ENCODE assay signal across 23 mouse cellular contexts in genomic region chr4:7246828-7247227, GRCm38 (mm10).
A peak's percentile ranks its signal among the peaks of the same experiment; 100 is the strongest.
DNase-seq lines count a peak whose midpoint lies in the region; ATAC-seq lines count a peak whose summit lies in the region.
"Had no signal": no experiment of that assay in that cellular context is flagged by ENCODE, and none has a peak within 500 bp of the region (broad histone marks: within the 10 kb centered on the region; RNA-seq: fewer than 3 reads in every experiment).

No protein-coding gene starts in this region.

- no peaks in the 10 kb centered on the region for H3K4me1 ChIP-seq in midbrain, embryonic 11.5 days (ENCODE audit: control insufficient read depth, insufficient read depth, low read length)
- peaks cover 4% of the 10 kb centered on the region; the same call in 1 of the 2 replicates for H3K4me1 ChIP-seq in midbrain, embryonic 10.5 days
- H3K4me1 ChIP-seq: embryonic facial prominence, embryonic 13.5 days; intestine, embryonic 15.5 days had no signal

- no peaks in the 10 kb centered on the region for H3K9me3 ChIP-seq in midbrain, embryonic 11.5 days (ENCODE audit: control insufficient read depth, low read length)
- no peaks in the 10 kb centered on the region for H3K9me3 ChIP-seq in midbrain, embryonic 10.5 days (replicated peaks)
- H3K9me3 ChIP-seq: embryonic facial prominence, embryonic 10.5 days; embryonic facial prominence, embryonic 13.5 days; forebrain, embryonic 13.5 days; intestine, embryonic 15.5 days had no signal

- H3K27ac ChIP-seq in midbrain, embryonic 11.5 days (ENCODE audit: low read depth, low read length) = no peak overlapping the region
- no peak overlapping the region for H3K27ac ChIP-seq in midbrain, embryonic 10.5 days (replicated peaks)
- H3K27ac ChIP-seq: embryonic facial prominence, embryonic 10.5 days; embryonic facial prominence, embryonic 13.5 days; forebrain, embryonic 13.5 days; hindbrain, embryonic 14.5 days; intestine, embryonic 15.5 days had no signal

- peak; percentile 62 for ATAC-seq in midbrain, embryonic 11.5 days (ENCODE audit: low FRiP score)
- ATAC-seq: CD4-positive, CD25-positive, alpha-beta regulatory T cell, adult 4 months; forebrain, embryonic 13.5 days; forebrain, embryonic 16.5 days; intestine, embryonic 15.5 days had no signal

- WGBS in midbrain, embryonic 11.5 days = 66% methylated on average over 4 of the region's 4 CpGs
- 53% methylated on average over 4 of the region's 4 CpGs for WGBS in midbrain, embryonic 10.5 days

- H3K36me3 ChIP-seq in midbrain, embryonic 11.5 days (ENCODE audit: control insufficient read depth, insufficient read depth, low read length) = no peaks in the 10 kb centered on the region
- H3K36me3 ChIP-seq in midbrain, embryonic 10.5 days = no peaks in the 10 kb centered on the region
- H3K36me3 ChIP-seq: embryonic facial prominence, embryonic 10.5 days; embryonic facial prominence, embryonic 13.5 days; intestine, embryonic 15.5 days had no signal

- no peak overlapping the region for H3K9ac ChIP-seq in midbrain, embryonic 11.5 days (ENCODE audit: low read length)
- H3K9ac ChIP-seq: embryonic facial prominence, embryonic 13.5 days; forebrain, embryonic 13.5 days; hindbrain, embryonic 14.5 days; intestine, embryonic 15.5 days had no signal

- no peak overlapping the region for H3K4me2 ChIP-seq in midbrain, embryonic 11.5 days
- H3K4me2 ChIP-seq: embryonic facial prominence, embryonic 13.5 days; forebrain, embryonic 13.5 days; heart, embryonic 11.5 days; hindbrain, embryonic 14.5 days; intestine, embryonic 15.5 days had no signal

- DNase-seq in midbrain, embryonic 11.5 days (ENCODE audit: low spot score, missing footprints) = no peak
- no peak for DNase-seq in midbrain, embryonic 10.5 days (ENCODE audit: low spot score)
- peak; percentile 28 for DNase-seq in embryo, embryonic 10 days (ENCODE audit: low spot score)
- DNase-seq in embryo, embryonic 10.5 days (ENCODE audit: low spot score) = peak; percentile 19
- no peak for DNase-seq in right cerebral cortex, adult 2 months (ENCODE audit: low spot score in 2 of 2)
- no peak for DNase-seq in gastrocnemius, postnatal 10 days
- DNase-seq: adrenal gland, adult 2 months; adrenal gland, postnatal 14 days; cerebellum, adult 11 months; cerebellum, adult 2 months; cerebellum, adult 9-11 months; cerebellum, postnatal 25 days; gastrocnemius, postnatal 14 days; heart, adult 11 months had no signal

- H3K4me3 ChIP-seq in midbrain, embryonic 11.5 days (ENCODE audit: low read depth, low read length) = no peak overlapping the region
- no peak overlapping the region for H3K4me3 ChIP-seq in midbrain, embryonic 10.5 days
- H3K4me3 ChIP-seq: embryonic facial prominence, embryonic 10.5 days; embryonic facial prominence, embryonic 13.5 days; erythroblast, embryonic 14.5 days; forebrain, embryonic 13.5 days; intestine, embryonic 15.5 days had no signal

- no peaks in the 10 kb centered on the region for H3K27me3 ChIP-seq in midbrain, embryonic 11.5 days (ENCODE audit: control insufficient read depth, insufficient read depth, low read length)
- no peaks in the 10 kb centered on the region for H3K27me3 ChIP-seq in midbrain, embryonic 10.5 days (ENCODE audit: low read depth, poor library complexity, severe bottlenecking)
- H3K27me3 ChIP-seq: embryonic facial prominence, embryonic 13.5 days; forebrain, embryonic 13.5 days; intestine, embryonic 15.5 days had no signal

Comparison
In these comparisons a context has a peak if more than half of its experiments do, and no peak if none do; other contexts are left out.
1. DNase-seq: peak in embryo, embryonic 10 days (single experiment) and embryo, embryonic 10.5 days (single experiment); none in midbrain, embryonic 11.5 days (single experiment), midbrain, embryonic 10.5 days (single experiment), right cerebral cortex, adult 2 months (0 of 2) and gastrocnemius, postnatal 10 days (single experiment).